Mouse (Mus musculus): ENCODE data around the gene Calcoco1. TPM values are rescaled to one million over a fixed set of nuclear protein-coding genes. Genes with fewer than 3 reads are reported as not detected.
A peak's percentile ranks its signal among the peaks of the same experiment; 100 is the strongest.

The Calcoco1 gene
- total and polyA plus RNA-seq, 3 experiments, result 2.9 to 19.0 TPM; not detected in 1

GRCm38 (mm10) chr15:102738434-102738833 is 16.5 kb upstream of the Calcoco1 start:
- no peaks in the 10 kb centered on the region for H3K9me3 ChIP-seq (replicated peaks; ENCODE audit: insufficient read depth, low read length)
- H3K4me3 ChIP-seq (ENCODE audit: control insufficient read depth in 1 of 2, insufficient read depth in 1 of 2, low read depth in 2 of 2, low read length in 2 of 2), result no peak overlapping the region
- H3K36me3 ChIP-seq (ENCODE audit: control insufficient read depth in 1 of 2, insufficient read depth in 2 of 2, low read length in 2 of 2), result 0 out of 4 replicates have a peak, but pooled peaks cover 0 to 3% of the 10 kb centered on the region in 2 experiments
- peak; percentile 54 for DNase-seq (ENCODE audit: low read depth, low spot score)
- no peak overlapping the region for H3K27ac ChIP-seq (ENCODE audit: control insufficient read depth, low read depth, low read length)
- peaks cover 0 to 2% of the 10 kb centered on the region in 2 experiments; a peak in 2 of 4 replicates for H3K4me1 ChIP-seq (ENCODE audit: control insufficient read depth in 1 of 2, insufficient read depth in 2 of 2, low read length in 2 of 2)
- peaks cover 1 to 2% of the 10 kb centered on the region in 2 experiments; a peak in 3 of 4 replicates for H3K27me3 ChIP-seq (ENCODE audit: control insufficient read depth in 1 of 2, insufficient read depth in 2 of 2, low read length in 2 of 2)
- H3K9ac ChIP-seq (ENCODE audit: control insufficient read depth, low read depth, low read length, poor library complexity, severe bottlenecking), result no peak overlapping the region
- peak; percentile 52; the same call in 1 of the 2 replicates for TF ChIP-seq MXI1 (IDR thresholded peaks at IDR 0.05; ENCODE audit: low read depth, low read length)
- no peak for TF ChIP-seq JUND (IDR thresholded peaks at IDR 0.05; ENCODE audit: low read depth, low read length)
- peak; percentile 53; the same call in 1 of the 2 replicates for TF ChIP-seq ELF1 (IDR thresholded peaks at IDR 0.05; ENCODE audit: low read depth, low read length)
- TF ChIP-seq EP300 (IDR thresholded peaks at IDR 0.05; ENCODE audit: low read depth in 1 of 2, low read length in 2 of 2), result no peak
- TF ChIP-seq GABPA (IDR thresholded peaks at IDR 0.05; ENCODE audit: low read depth, low read length), result no peak
- no peak for TF ChIP-seq CHD1 (IDR thresholded peaks at IDR 0.05; ENCODE audit: low read depth, low read length)
- TF ChIP-seq SIN3A (IDR thresholded peaks at IDR 0.05; ENCODE audit: low read length), result peak; percentile 51; the same call in 1 of the 2 replicates
- no peaks in the 10 kb centered on the region for H3K79me2 ChIP-seq (ENCODE audit: control insufficient read depth, insufficient read depth, low read length, poor library complexity)

GRCm38 (mm10) chr15:102737092-102737491 is 15.1 kb upstream of the Calcoco1 start:
- Histone ChIP-seq H3K9me3 (replicated peaks; ENCODE audit: insufficient read depth, low read length) (no peaks in the 10 kb centered on the region), H3K79me2 (ENCODE audit: control insufficient read depth, insufficient read depth, low read length, poor library complexity) (no peaks in the 10 kb centered on the region), H3K27ac (ENCODE audit: control insufficient read depth, low read depth, low read length) (no peak overlapping the region), H3K36me3 (ENCODE audit: control insufficient read depth in 1 of 2, insufficient read depth in 2 of 2, low read length in 2 of 2) (0 out of 4 replicates have a peak, but pooled peaks cover 0 to 3% of the 10 kb centered on the region in 2 experiments), H3K4me1 (ENCODE audit: control insufficient read depth in 1 of 2, insufficient read depth in 2 of 2, low read length in 2 of 2) (peaks cover 0 to 2% of the 10 kb centered on the region in 2 experiments; a peak in 1 of 4 replicates), H3K27me3 (ENCODE audit: control insufficient read depth in 1 of 2, insufficient read depth in 2 of 2, low read length in 2 of 2) (peaks cover 2% of the 10 kb centered on the region in 2 experiments; a peak in 3 of 4 replicates), H3K9ac (ENCODE audit: control insufficient read depth, low read depth, low read length, poor library complexity, severe bottlenecking) (no peak overlapping the region), H3K4me3 (ENCODE audit: control insufficient read depth in 1 of 2, insufficient read depth in 1 of 2, low read depth in 2 of 2, low read length in 2 of 2) (no peak overlapping the region)
- DNase-seq (ENCODE audit: low read depth, low spot score), result no peak
- TF ChIP-seq RAD21 (IDR thresholded peaks at IDR 0.05; ENCODE audit: low read depth, low read length), result no peak
- TF ChIP-seq HCFC1 (IDR thresholded peaks at IDR 0.05; ENCODE audit: low read depth, low read length), result no peak
- no peak for TF ChIP-seq TCF12 (IDR thresholded peaks at IDR 0.05; ENCODE audit: low read depth, low read length)
- no peak for TF ChIP-seq MEF2A (IDR thresholded peaks at IDR 0.05; ENCODE audit: extremely low read depth, insufficient replicate concordance, low read depth, low read length, poor library complexity, severe bottlenecking)
- no peak for TF ChIP-seq EP300 (IDR thresholded peaks at IDR 0.05; ENCODE audit: low read depth in 1 of 2, low read length in 2 of 2)
- no peak for TF ChIP-seq NRF1 (IDR thresholded peaks at IDR 0.05; ENCODE audit: insufficient read depth, low read depth, low read length, poor library complexity, severe bottlenecking)
- no peak for TF ChIP-seq TBP (IDR thresholded peaks at IDR 0.05; ENCODE audit: low read depth, low read length)
- TF ChIP-seq ZC3H11A (IDR thresholded peaks at IDR 0.05; ENCODE audit: low read depth, low read length), result no peak
- TF ChIP-seq ELF1 (IDR thresholded peaks at IDR 0.05; ENCODE audit: low read depth, low read length), result no peak
- TF ChIP-seq POLR2A (IDR thresholded peaks at IDR 0.05; ENCODE audit: control insufficient read depth in 1 of 2, insufficient read depth in 1 of 2, low read depth in 1 of 2, low read length in 2 of 2, poor library complexity in 1 of 2), result no peak
- no peak for TF ChIP-seq POLR2AphosphoS2 (IDR thresholded peaks at IDR 0.05; ENCODE audit: low read length)

Data from MEL (cell line).